Mouse (Mus musculus) left cerebral cortex, adult 2 months (tissue): ENCODE measurements around the gene Vdr. TPM values are rescaled to one million over a fixed set of nuclear protein-coding genes. Genes with fewer than 3 reads are reported as not detected.

Experiments used
- DNase-seq, 2 experiments: peaks; one replicate each; pipeline ENCODE4 v3.0.0; 2021 to 2022; ENCODE audit warnings: low spot score in 2 of 2, mixed read lengths in 1 of 2; ENCODE audit errors: extremely low spot score in 1 of 2
- H3K27ac ChIP-seq: fragments of 200-600 bp; 2 replicates; pipeline ENCODE4 v1.8.1; 2022
- H3K4me3 ChIP-seq: fragments of 200-600 bp; 2 replicates; pipeline ENCODE4 v1.8.1; 2022
- CTCF ChIP-seq: fragments of 200-600 bp; IDR thresholded peaks from 2 replicates; pipeline ENCODE4 v1.8.1; 2022; ENCODE audit warnings: antibody characterized with exemption, mild to moderate bottlenecking, moderate library complexity
- intact Hi-C: fragments of 180-260 bp; cut with DNase I; formaldehyde crosslinking; loops from one replicate; pipeline ENCODE4 v1.15.1; 2025
- total RNA-seq, 2 experiments: library from RNA; stranded (reverse); gene quantifications; 2 replicates each; pipeline ENCODE4 v1.2.3; 2021

Gene Vdr
- total RNA-seq, 2 experiments from 2014 or later: 0.32 to 0.79 TPM

DNA sequence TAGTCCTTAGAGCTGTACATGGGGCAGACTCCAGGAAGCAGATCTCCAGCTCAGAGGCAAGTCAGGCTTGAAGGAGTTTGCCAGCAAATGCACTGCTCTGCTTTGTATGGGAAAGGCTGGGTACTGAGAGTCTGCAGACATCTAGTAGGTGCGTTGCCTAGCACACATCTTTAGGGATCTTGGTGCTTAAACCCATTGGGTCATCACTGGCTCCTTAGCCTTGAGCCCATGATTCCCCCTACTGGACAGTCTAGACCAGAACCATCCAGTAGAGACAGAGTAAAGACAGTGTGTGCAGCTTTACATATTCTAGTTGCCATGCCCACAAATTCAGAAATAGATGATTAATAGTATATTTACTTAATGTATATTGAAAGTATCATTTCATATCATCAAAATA is 69.6 kb downstream of the Vdr start:
- intact Hi-C loops: no loop called here
- Histone ChIP-seq H3K4me3 (no peak overlapping the region), H3K27ac (no peak overlapping the region)
- peak; percentile 52 for TF ChIP-seq CTCF
- no peak for DNase-seq

DNA sequence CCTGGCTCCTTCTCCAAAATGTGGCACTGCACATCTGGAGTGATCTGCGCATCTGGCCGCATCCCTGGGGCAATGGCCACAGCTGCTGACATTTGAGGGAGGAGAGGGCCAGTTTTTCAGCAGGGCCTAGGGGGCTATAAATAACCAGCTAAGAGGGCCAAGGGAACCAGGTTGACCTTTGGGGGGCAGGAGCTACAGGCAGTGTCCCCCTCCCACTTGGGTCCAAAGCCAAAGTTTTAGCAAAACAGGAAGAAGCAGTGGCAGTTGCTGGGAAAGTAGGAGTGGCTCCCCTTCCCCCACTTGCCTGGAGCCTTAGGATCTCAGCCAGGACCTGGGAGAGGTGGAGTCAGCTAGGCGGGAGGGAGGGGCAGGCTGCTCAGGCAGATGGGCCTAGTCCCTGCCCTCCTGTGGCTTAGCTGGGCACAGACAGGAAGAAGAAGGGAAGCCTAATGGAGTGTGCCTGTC is 70.4 kb downstream of the Vdr start:
- no peak overlapping the region for H3K27ac ChIP-seq
- no peak; the same call in 1 of the 2 replicates for TF ChIP-seq CTCF
- intact Hi-C loops: no loop called here
- no peak overlapping the region for H3K4me3 ChIP-seq
- DNase-seq: no peak

DNA sequence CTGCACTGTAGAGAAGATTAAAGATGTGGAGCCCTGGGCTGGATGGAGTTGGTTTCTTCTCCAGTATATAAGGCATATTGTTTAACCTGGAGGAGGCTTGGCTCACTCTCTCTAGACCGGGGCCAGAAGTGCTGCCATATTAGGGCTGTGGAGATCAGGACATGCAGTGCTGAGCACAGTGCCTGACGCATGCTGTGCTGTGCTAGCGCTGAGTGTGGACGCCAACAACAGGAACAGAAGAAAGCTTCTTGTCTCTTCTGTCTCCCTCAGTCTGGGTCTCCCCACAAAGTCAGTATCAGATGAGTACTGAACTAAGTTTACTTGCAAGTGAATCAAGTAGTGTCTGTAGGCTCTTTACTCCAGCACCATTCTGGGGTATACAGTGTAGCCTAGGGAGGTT is 71.0 kb downstream of the Vdr start:
- no peak overlapping the region for H3K27ac ChIP-seq
- intact Hi-C loops: no loop called here

DNA sequence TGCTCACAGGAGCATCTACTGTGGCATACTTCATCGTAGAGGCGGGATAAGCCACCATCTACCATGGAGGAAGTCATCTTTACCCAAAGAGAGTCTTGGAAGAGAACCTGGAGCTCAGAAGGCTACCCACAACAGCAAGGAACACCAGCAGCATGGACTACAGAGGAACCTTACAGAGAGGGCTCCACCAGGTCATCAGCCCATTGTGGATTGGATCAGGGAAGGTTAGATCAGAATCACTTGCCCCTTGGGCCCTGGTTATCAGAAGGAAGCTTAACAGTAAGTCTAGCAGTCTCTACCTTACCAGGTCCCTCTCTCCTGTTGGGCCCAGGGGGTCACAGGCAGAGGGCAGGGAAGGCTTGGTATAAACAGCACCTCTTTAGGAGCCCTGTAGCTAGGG is 71.4 kb downstream of the Vdr start:
- Histone ChIP-seq H3K27ac (no peak overlapping the region), H3K4me3 (no peak overlapping the region)
- TF ChIP-seq CTCF: no peak
- no peak for DNase-seq
- intact Hi-C loops: no loop called here

More for the DNA sequence above, 71.0 kb downstream of the Vdr start:
- no peak for TF ChIP-seq CTCF
- H3K4me3 ChIP-seq: no peak overlapping the region
- DNase-seq: no peak

DNA sequence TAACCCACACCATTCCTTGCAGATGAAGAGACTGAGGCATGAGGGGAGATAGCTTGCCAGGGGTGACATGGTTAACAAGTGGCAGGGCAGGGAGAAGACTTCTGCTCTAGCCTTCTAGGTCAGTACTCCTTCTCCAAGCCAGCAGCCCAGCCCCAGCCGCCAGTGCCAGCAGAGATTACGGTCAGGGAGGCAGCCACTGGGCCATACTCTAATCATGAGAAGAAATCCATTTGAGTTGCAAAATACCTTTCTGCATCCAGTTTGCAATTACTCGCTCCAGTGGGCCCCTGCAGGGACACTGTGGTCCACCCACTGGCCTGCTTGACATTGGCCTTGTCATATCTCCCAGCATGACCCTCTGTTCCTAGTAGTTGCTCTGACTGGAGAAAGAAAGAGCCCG is 72.0 kb downstream of the Vdr start:
- intact Hi-C loops: no loop called here
- H3K27ac ChIP-seq: no peak overlapping the region
- no peak overlapping the region for H3K4me3 ChIP-seq
- no peak for DNase-seq
- TF ChIP-seq CTCF: no peak

DNA sequence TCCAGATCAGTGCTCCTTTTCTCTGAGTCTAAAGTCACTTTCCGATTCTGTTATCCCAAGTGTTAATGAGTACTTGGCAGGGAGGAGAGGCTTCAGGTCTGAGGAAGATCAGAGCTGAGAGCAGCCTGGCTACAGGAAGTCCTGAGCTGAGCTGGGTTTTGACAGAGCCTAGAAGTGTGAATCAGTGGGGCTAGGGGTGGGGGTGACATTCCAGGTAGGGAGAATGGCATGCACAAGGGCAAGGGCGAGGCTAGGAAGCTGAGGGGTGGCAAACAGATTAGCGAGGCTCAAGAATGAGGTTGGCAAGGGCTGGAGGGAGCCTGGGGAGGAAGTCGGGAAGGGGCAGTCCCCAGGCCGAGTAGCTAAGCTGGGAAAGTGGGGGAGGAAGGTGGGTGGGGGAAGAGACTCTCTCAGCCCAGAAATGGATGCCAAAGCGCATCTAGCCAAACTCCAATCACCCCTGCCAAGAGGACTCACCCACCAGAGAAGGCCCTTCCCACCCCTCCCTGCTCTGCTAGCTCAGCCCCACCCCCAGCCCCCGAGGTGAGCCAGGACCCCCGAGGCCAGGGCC is 72.9 kb downstream of the Vdr start:
- no peak for TF ChIP-seq CTCF
- H3K27ac ChIP-seq: no peak overlapping the region
- intact Hi-C loops: no loop called here
- H3K4me3 ChIP-seq: no peak overlapping the region
- no peak for DNase-seq

DNA sequence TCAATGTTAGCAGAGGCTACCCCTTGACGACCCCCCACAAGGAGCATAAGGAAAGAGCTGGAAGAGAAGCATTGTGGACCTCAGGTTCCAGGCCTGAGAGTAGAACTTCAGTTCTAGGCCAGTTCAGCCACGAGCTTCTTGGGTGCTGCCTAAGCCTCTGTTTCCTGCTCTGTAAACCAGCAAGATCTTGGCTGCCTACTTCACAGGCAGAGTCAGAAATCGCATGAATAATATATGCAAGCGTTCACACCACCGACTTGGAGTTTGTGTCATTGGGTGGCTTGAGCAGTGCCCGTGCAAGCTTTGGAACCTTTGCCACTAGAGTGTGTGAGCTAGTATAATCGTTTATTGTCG is 73.6 kb downstream of the Vdr start:
- intact Hi-C loops: no loop called here
- H3K27ac ChIP-seq: no peak overlapping the region
- no peak for TF ChIP-seq CTCF
- no peak for DNase-seq
- H3K4me3 ChIP-seq: no peak overlapping the region

DNA sequence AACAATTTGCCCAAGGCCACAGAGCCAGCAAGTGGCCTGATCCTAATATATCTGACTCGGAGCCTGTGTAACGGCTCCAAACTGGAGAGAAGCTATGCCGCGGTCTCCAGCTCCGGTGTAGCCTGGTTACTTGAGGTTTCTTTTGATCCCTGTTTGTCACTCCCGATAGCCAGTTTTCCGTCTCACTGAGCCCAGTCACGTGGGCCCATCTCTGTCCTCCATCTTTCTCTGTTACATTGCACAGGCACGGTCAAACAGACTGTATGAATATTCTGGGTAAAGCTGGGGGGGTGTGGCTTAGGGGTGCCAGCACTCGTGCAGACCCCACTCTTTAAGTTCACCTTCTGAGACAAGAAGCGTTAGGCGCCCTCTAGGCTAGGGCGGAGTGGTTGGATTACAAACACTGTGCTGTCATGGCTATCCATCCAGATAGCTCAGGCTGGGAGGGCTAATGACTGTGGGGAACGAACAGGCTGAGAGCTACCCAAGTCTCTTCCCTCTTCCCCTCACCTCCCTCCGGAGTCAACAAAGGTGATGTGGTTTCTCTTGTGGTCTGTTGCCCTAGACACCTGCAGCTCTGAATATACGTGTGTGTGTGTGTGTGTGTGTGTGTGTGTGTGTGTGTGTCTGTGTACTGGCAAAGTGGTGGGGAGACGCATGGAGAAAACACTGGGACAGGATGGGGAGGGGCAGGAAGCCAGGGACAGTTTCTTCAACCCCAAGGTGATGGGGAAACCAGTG is 74.1 kb downstream of the Vdr start:
- TF ChIP-seq CTCF: no peak
- intact Hi-C loops: no loop called here
- Histone ChIP-seq H3K27ac (no peak overlapping the region), H3K4me3 (no peak overlapping the region)
- DNase-seq: no peak

DNA sequence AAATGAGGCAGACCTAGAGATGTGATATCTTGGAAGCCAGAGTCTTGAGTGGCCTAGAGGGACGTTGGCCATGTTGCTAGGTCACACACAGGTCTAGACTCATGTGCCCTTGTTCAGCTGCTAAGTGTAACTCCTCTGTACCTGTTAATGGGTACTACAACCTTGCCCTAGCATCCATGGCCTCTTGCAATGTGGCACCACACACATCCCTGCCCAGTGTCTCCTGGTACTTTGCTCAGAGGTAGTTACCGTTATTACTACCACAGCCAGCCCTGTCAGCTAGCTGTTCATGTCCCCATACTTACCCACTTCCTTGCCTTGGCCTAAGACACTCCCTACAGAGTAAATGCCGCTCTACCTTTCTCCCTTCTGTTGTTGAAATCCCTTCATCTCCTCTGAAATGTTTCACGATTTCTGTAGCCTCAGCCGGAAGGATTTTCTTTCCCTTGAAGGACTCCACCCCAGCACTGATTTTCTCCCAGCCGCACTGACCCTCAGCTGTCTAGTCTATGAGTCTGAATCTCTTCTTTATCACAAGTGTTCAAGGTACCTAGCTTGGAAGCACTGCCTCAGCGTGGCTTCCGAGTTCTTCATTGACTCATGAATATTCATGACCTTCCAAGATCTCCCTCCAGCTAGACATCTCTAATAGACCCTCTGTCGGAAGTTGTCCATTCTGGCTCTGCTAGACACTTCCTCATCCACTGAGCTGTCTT is 77.5 kb downstream of the Vdr start:
- no peak overlapping the region for H3K27ac ChIP-seq
- DNase-seq: no peak
- no peak overlapping the region for H3K4me3 ChIP-seq
- intact Hi-C loops: no loop called here
- no peak for TF ChIP-seq CTCF

DNA sequence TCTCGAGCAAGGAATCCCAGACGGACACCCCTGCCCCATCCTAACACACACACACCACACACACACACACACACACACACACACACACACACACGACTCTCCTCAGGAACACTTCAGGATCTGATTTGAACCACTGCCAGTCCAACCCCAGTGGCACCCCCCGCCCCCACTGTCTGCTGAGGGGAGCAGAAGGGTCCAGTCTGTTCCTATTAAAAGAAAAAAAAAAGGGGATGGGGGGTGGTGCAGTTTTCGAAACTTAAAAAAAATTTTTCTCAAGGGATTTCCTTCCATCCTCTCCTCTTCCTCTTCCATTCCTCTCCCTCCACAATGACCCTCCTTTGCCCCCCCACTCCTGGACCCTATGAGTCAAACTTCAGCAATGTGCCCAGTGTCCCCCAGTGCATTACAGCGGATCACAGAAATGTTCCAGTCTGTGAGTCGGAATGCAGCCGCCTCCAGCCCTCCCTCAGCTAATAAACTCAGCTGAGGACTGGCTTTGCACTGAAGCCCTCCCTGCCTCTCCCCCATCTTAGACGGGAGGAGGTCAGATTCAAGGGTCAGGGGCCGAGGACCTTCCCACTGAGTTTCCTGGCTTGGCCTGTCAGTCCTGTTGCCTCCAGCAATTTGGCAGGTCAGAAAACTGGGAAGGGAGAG is 78.3 kb downstream of the Vdr start:
- Histone ChIP-seq H3K27ac (peak overlapping the region; percentile 95), H3K4me3 (peak overlapping the region; percentile 73)
- DNase-seq: no peak
- TF ChIP-seq CTCF: no peak
- intact Hi-C loops: loop anchor here (2.0 kb wide), 1 partner anchor 47 kb away; no protein-coding TSS in a partner anchor

DNA sequence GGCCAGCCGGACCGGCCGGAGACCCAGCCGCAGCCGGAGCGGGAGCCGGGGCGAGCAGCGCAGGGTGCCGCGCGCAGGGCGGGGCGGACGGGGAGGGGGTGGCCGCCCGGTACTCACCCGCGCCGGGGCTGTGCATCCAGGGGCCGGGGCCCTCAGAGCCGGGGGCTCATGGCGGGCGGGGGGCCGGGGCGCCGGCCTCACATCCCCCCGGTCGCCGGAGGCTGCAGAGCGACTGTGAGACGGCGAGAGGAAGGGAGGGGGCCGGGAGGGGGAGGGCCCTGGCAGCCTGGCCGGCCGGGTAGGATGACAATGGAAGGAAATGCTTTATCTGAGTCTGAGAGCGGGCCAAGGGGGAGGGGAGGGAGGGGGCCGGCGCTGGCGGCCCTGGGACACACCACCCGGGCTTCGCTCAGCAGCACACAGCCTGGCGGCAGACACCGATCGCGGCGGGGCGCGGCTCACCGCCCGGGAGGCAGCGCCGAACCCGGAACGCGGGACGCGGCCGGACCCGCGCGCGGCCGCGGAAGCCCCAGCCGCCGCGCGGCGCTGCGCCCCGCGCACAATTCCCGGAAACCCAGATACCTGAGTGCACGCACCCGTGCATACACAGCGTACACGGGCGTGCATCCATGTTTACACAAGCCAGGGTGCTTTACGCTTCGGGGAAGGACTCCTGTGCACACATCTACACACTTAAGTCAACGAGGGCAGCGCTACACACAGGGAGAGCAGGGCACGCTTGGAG is 79.0 kb downstream of the Vdr start:
- TF ChIP-seq CTCF: peak; percentile 6
- peak overlapping the region; percentile 73 for H3K4me3 ChIP-seq
- intact Hi-C loops: loop anchor here (2.0 kb wide), 1 partner anchor 47 kb away; no protein-coding TSS in a partner anchor
- H3K27ac ChIP-seq: peak overlapping the region; percentile 95
- DNase-seq: peak in 1 of 2 experiments; percentile 63
